Mouse (Mus musculus) embryonic fibroblast, embryonic 13.5 days (primary cell): ENCODE data around the gene Zfp784.

Experiments used
- CTCF ChIP-seq: IDR thresholded peaks from 2 replicates; pipeline ENCODE4 v1.5.1; 2011; ENCODE audit warnings: mild to moderate bottlenecking, control low read depth, low read length, moderate library complexity, borderline replicate concordance; ENCODE audit not compliant: insufficient read depth
- POLR2A ChIP-seq: IDR thresholded peaks from 2 replicates; pipeline ENCODE4 v1.6.1; 2011; ENCODE audit warnings: low read depth, mild to moderate bottlenecking, control low read depth, low read length, moderate library complexity

DNA sequence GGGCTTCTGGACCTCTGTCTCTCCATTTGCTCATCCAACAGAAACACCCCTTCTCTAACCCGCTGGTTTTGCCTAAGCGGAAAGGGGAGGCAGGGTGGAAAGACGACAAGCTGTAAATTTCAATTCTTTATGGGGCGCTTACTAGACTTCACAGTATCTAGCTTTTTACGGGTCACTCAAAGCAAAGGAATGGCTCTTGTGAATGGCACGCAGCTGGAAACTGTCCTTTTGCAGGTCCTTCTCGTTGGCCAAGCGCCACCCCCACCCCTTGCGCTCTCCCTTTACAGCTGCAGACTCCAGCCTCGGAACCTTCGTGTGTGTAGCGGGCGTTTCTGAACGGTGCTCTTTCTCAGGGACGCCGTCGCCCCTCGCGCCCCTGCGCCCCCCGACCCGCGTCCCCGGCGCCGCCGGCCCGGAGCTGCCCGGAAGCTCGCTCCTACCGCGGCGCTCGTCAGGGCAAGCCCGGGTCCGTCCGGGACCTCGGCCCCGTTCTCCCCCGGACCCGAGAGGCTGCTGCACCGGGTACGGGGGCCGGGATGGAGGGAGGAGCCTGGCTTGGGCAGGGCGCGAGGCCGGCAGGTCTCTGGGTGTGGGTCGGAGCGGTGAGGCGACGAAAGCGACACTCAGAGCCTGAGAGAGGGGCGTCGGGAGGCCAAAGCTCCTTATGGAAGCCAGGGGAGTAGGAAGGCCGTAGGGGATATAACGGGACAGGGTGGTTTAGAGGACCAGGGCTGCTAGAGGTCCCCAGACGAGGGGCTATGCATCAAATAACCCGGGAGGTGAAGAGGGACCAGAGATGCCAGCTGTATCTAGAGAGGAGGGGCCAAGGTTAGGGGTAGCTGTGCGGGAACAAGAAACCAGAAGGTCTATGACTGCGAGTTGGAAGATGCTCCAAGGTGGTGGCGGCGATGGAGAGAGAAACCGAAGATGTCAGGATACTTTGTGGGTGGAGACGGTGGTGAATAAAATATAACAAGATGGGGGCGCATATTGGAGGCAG, 13.2 kb upstream of the Zfp784 start, which contains the start of gene Zfp580:
- TF ChIP-seq POLR2A (peak; percentile 78), CTCF (no peak)
